Mouse (Mus musculus): ENCODE measurements at regions not wholly inside any gene's neighbourhood (a gene's known extent, or its start where the extent isn't known, plus 50 kb on each side); places are given as distances from the start of the nearest gene placed in this dataset.

GRCm38 (mm10) chr16:87069294-87069693, 284.7 kb upstream of the N6amt1 start:
- DNase-seq (ENCODE audit: low spot score in 2 of 2), result no peak

- DNase-seq (ENCODE audit: low spot score in 2 of 2), result no peak
These were observed 286.0 kb upstream of the N6amt1 start for GRCm38 (mm10) chr16:87067981-87068380.

GRCm38 (mm10) chr16:87067523-87067922, 286.5 kb upstream of the N6amt1 start:
- no peak for DNase-seq (ENCODE audit: low spot score in 2 of 2)

- DNase-seq (ENCODE audit: low spot score in 2 of 2), result no peak
These were observed 293.5 kb upstream of the N6amt1 start for GRCm38 (mm10) chr16:87060473-87060872.

- no peak for DNase-seq (ENCODE audit: low spot score in 2 of 2)
These were observed 304.1 kb upstream of the N6amt1 start for GRCm38 (mm10) chr16:87049741-87050383.

- no peak for DNase-seq (ENCODE audit: low spot score in 2 of 2)
These were observed 309.0 kb upstream of the N6amt1 start for GRCm38 (mm10) chr16:87044773-87045561.

GRCm38 (mm10) chr16:87043689-87044088, 310.3 kb upstream of the N6amt1 start:
- no peak for DNase-seq (ENCODE audit: low spot score in 2 of 2)

- DNase-seq (ENCODE audit: low spot score in 2 of 2), result no peak
These were observed 313.6 kb upstream of the N6amt1 start for GRCm38 (mm10) chr16:87040366-87040765.

GRCm38 (mm10) chr16:87039861-87040260, 314.1 kb upstream of the N6amt1 start:
- no peak for DNase-seq (ENCODE audit: low spot score in 2 of 2)

GRCm38 (mm10) chr16:87037061-87037460, 316.9 kb upstream of the N6amt1 start:
- no peak for DNase-seq (ENCODE audit: low spot score in 2 of 2)

- DNase-seq (ENCODE audit: low spot score in 2 of 2), result no peak
These were observed 322.1 kb upstream of the N6amt1 start for GRCm38 (mm10) chr16:87031836-87032235.

- no peak for DNase-seq (ENCODE audit: low spot score in 2 of 2)
These were observed 325.4 kb upstream of the N6amt1 start for GRCm38 (mm10) chr16:87028516-87029145.

GRCm38 (mm10) chr16:87027621-87028020, 326.4 kb upstream of the N6amt1 start:
- DNase-seq (ENCODE audit: low spot score in 2 of 2), result no peak

GRCm38 (mm10) chr16:87022041-87022440, 331.9 kb upstream of the N6amt1 start:
- DNase-seq (ENCODE audit: low spot score in 2 of 2), result no peak

GRCm38 (mm10) chr16:87017107-87017670, 336.8 kb upstream of the N6amt1 start:
- no peak for DNase-seq (ENCODE audit: low spot score in 2 of 2)

- no peak for DNase-seq (ENCODE audit: low spot score in 2 of 2)
These were observed 352.4 kb upstream of the N6amt1 start for GRCm38 (mm10) chr16:87001579-87001978.

- no peak for DNase-seq (ENCODE audit: low spot score in 2 of 2)
These were observed 352.9 kb upstream of the N6amt1 start for GRCm38 (mm10) chr16:87001135-87001534.

GRCm38 (mm10) chr16:86971691-86972090, 382.3 kb upstream of the N6amt1 start:
- DNase-seq (ENCODE audit: low spot score in 2 of 2), result peak; percentile 1 to 15

GRCm38 (mm10) chr16:86949681-86950080, 404.3 kb upstream of the N6amt1 start:
- DNase-seq (ENCODE audit: low spot score in 2 of 2), result no peak

- DNase-seq (ENCODE audit: low spot score in 2 of 2), result no peak
These were observed 408.3 kb upstream of the N6amt1 start for GRCm38 (mm10) chr16:86945531-86946144.

GRCm38 (mm10) chr16:86945058-86945457, 408.9 kb upstream of the N6amt1 start:
- DNase-seq (ENCODE audit: low spot score in 2 of 2), result no peak

GRCm38 (mm10) chr16:86934989-86935388, 419.0 kb upstream of the N6amt1 start:
- no peak for DNase-seq (ENCODE audit: low spot score in 2 of 2)
